Mouse (Mus musculus) embryo, embryonic 10 days (tissue): ENCODE data around the gene Nab2.

Experiments used
- DNase-seq: peaks from one replicate; pipeline ENCODE4 v3.0.0-alpha.2; 2015; ENCODE audit warnings: low spot score

Gene Nab2

DNA sequence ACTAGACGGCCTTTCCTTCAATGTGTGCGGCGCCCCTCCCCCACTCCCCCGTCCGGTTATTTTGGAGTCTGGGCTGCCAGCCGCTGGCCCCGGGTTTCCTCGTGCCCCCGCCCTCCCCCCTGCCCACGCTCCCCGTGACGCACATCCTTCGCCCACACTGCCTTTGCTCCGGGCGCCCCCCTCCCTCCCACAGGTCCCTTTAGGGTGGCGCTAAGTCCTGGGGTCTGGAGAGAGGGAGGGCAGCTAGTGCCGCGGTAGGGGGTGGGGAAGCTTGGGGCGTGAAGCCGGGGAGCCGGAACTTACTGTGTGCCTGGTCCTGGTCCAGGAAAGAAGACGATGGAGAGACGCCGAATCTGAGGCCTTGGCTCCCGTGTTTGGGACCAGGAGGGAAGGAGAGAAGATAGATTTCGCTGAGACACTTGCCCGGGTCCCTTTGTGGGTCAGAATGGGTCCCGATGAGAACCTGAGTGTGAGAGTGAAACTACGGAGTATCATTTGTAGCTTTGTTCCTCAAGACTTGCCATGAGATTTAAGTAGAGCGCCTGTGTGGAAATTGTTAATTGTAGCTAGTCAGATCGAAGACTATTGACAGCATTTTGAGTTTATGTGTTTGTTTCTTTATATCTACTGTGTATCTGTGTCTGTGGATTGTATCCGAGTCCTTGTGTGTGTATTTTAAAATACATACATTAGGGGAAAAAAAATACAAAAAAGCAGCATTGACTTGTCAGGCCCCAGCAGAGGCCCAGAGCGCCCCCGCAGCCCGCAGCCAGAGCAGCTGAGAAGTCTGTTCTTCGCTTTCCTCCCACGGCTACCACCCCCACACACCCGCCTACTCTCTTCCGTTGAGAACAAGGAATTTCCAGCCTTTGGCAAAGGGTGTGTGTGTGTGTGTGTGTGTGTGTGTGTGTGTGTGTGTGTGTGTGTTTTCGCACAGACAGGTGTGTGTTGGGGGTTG, at the start of gene Nab2:
Gene Nab2, minus strand, starts transcription at position 476 of the 958 bp plus-strand sequence.
- peak; percentile 60 for DNase-seq

DNA sequence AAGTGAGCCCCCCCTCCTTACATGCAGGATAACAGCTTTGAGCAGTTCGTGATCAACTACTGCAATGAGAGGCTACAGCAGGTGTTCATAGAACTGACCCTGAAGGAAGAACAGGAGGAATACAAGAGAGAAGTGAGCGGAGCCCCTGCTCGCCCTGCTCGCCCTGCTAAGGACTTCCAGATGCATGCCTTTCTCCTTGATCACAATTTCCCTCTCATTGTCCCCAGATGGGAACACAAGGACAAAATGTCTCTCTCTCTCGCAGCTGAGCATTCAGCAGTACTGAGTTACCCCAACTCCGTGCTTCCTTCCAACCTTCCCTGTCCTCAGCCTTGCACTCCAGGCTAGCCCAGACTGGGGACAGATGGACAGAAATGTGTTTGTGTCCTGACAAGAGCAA, 44.4 kb upstream of the Nab2 start:
- no peak for DNase-seq

DNA sequence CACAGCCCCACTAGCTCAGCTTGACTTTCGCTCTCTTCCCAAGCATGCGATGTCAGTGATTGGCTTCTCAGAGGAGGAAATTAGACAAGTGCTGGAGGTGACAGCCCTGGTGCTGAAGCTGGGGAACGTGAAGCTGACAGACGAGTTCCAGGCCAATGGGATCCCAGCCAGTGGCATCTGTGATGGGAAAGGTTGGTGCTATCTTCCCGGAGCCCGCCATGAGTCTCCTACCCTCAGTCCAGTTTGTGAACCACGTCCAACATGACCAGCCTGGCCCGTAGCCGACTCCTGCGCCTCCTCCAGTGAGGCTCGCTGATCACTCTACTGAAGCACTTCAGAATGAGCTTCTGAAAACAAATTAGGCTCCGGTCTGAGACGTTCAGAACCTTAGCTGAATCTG, 42.0 kb upstream of the Nab2 start:
- DNase-seq = no peak

- no peak for DNase-seq
These were observed 40.5 kb upstream of the Nab2 start for GRCm38 (mm10) chr10:127708850-127709370.

GRCm38 (mm10) chr10:127707721-127708120, 39.4 kb upstream of the Nab2 start:
- DNase-seq = no peak

GRCm38 (mm10) chr10:127705783-127706182, 37.4 kb upstream of the Nab2 start:
- no peak for DNase-seq

DNA sequence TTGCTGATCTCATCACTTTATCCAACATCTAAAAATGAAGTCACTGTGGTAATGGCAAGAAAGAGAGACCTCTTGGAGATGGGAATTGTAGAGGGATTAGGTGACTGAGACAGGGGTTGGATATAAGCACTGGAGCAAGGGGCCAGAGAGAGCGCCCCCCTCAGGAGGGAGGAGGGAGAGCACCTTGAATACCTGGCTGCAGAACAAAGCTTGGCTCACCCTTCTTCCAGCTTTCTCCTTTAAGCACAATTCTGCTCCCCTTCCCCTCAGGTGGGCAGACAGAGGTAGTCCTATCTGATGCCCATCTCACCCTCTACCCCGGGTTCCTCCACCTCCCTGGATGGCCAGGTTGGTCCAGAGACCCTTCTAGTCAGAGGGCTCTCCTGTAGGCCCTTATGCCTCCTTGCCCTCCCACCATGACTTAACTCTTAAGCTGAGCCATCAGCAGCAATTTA, 36.4 kb upstream of the Nab2 start, which contains the start of gene Myo1a:
Gene Myo1a, plus strand, starts transcription at position 405 of the 455 bp plus-strand sequence.
- no peak for DNase-seq

- no peak for DNase-seq
These were observed 35.9 kb upstream of the Nab2 start for GRCm38 (mm10) chr10:127704293-127704692.

- DNase-seq = peak; percentile 60
These were observed 34.9 kb upstream of the Nab2 start for GRCm38 (mm10) chr10:127703299-127703698.

GRCm38 (mm10) chr10:127698966-127699365, 30.6 kb upstream of the Nab2 start:
- no peak for DNase-seq

- DNase-seq = no peak
These were observed 27.4 kb upstream of the Nab2 start for GRCm38 (mm10) chr10:127695775-127696174.

DNA sequence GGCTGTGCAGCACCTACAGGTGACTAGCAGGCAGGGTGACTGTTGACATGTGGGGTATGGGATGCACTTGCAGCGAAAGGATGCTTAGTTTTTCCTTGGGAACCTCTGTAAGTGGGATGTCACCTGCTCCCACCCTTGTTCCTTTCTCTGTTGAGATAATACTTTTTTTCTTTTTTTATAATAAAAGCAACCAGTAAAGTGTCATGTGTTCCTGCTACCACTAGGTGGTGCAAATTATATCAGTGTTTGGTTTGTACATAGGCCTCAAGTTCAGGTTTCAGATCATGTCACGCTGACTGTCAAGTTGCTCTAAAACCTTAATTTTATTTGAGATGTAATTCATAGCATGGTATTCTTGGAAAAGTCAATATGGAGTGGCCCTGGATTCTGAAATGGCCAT, 26.3 kb upstream of the Nab2 start:
- peak; percentile 51 for DNase-seq

DNA sequence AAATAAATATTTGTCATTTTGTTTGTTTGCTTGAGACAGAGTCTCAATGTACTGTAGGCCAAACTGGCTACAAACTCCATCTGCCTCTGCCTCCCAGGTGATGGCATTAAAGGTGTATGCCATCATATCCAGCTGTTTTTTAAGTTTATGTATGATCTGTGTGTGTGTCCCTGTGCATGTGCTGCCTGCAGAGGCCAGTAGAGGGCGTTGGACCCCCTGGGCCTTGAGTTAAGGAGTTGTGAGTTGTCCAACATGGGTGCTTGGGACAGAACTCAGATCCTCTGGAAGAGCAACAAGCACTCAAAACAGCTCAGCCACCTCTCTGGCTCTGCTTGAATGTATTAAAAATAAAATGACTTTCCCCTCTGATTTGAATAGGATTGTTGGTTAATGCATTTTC, 22.7 kb upstream of the Nab2 start:
- no peak for DNase-seq

GRCm38 (mm10) chr10:127682886-127683285, 14.5 kb upstream of the Nab2 start:
- no peak for DNase-seq

DNA sequence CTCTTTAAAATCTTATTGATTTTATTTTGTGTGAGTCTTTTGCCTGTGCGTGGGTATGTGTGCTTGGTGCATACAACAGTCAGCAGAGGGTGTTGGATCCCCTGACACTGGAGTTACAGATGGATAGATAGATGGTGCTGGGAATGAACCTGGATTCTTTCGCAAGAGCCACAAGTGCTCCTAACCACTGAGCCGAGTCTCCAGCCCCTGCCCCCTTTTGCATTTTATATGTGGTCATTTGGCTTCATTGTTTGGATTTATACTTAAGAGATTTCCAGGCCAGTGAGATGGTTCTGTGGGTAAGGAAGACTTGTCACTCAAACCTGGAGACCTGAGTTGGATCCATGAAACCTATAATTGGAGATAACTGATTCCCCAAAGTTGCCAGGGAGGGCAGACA, 11.5 kb upstream of the Nab2 start:
- no peak for DNase-seq

DNA sequence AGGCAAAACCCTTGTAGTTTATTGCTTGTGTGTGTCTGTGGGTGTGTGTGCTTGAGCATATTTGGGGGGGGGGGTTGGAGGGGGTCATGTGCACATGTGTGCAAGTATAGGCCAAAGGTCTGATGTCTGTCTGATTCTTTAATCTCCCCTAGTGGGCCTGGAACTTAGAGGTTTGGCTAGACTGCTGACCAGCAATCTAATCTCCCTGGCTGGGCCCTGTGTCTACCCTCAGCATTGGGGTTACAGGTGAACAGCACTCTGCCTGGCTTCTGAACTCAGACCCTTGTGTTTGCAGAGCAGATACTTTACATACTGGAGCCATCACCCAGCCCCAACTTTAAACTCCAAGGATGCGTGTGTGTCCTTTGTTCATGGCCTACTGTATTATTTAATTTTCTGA, 10.8 kb upstream of the Nab2 start:
- no peak for DNase-seq

GRCm38 (mm10) chr10:127677591-127678336, 9.4 kb upstream of the Nab2 start:
- DNase-seq = peak; percentile 91

GRCm38 (mm10) chr10:127676691-127677548, 8.6 kb upstream of the Nab2 start:
- peak; percentile 96 for DNase-seq

GRCm38 (mm10) chr10:127675859-127676398, 7.6 kb upstream of the Nab2 start:
- no peak for DNase-seq

GRCm38 (mm10) chr10:127674794-127675522, 6.6 kb upstream of the Nab2 start:
- peak; percentile 79 for DNase-seq
